Mouse (Mus musculus): ENCODE data around the gene Preb. TPM values are rescaled to one million over a fixed set of nuclear protein-coding genes. Genes with fewer than 3 reads are reported as not detected.

The Preb gene
- polyA plus RNA-seq, 1 experiment = 140 TPM

- H3K27ac ChIP-seq (ENCODE audit: insufficient read depth, low read depth, low read length) = no peak within 1 kb of the TSS
- TF ChIP-seq CTCF (IDR thresholded peaks at IDR 0.05; ENCODE audit: low read depth, low read length) (no peak), POLR2A (IDR thresholded peaks at IDR 0.05; ENCODE audit: borderline replicate concordance, low read depth, low read length) (no peak)
- H3K4me3 ChIP-seq (ENCODE audit: insufficient read depth, low read length) = no peak within 1 kb of the TSS
- peaks cover 7% of the 10 kb centered on the region for H3K4me1 ChIP-seq (ENCODE audit: control insufficient read depth, insufficient read depth, low read length)
Measured at GRCm38 (mm10) chr5:30944956-30945781, 15.0 kb downstream of the Preb start, which contains the start of gene Cgref1. Cgref1 (minus strand) TSS chr5:30945591.

- Histone ChIP-seq H3K27ac (ENCODE audit: insufficient read depth, low read depth, low read length) (no peak overlapping the region), H3K4me3 (ENCODE audit: insufficient read depth, low read length) (no peak overlapping the region), H3K4me1 (ENCODE audit: control insufficient read depth, insufficient read depth, low read length) (peaks cover 3% of the 10 kb centered on the region)
- no peak for TF ChIP-seq POLR2A (IDR thresholded peaks at IDR 0.05; ENCODE audit: borderline replicate concordance, low read depth, low read length)
- TF ChIP-seq CTCF (IDR thresholded peaks at IDR 0.05; ENCODE audit: low read depth, low read length) = no peak
Measured at GRCm38 (mm10) chr5:30944344-30944743, 15.8 kb downstream of the Preb start.

- Histone ChIP-seq H3K27ac (ENCODE audit: insufficient read depth, low read depth, low read length) (no peak overlapping the region), H3K4me3 (ENCODE audit: insufficient read depth, low read length) (no peak overlapping the region), H3K4me1 (ENCODE audit: control insufficient read depth, insufficient read depth, low read length) (no peaks in the 10 kb centered on the region)
- no peak for TF ChIP-seq POLR2A (IDR thresholded peaks at IDR 0.05; ENCODE audit: borderline replicate concordance, low read depth, low read length)
- TF ChIP-seq CTCF (IDR thresholded peaks at IDR 0.05; ENCODE audit: low read depth, low read length) = no peak
Measured at GRCm38 (mm10) chr5:30943004-30943403, 17.2 kb downstream of the Preb start.

GRCm38 (mm10) chr5:30934725-30935461 lies 25.3 kb downstream of the Preb start:
- Histone ChIP-seq H3K4me3 (ENCODE audit: insufficient read depth, low read length) (no peak overlapping the region), H3K4me1 (ENCODE audit: control insufficient read depth, insufficient read depth, low read length) (no peaks in the 10 kb centered on the region), H3K27ac (ENCODE audit: insufficient read depth, low read depth, low read length) (no peak overlapping the region)
- TF ChIP-seq POLR2A (IDR thresholded peaks at IDR 0.05; ENCODE audit: borderline replicate concordance, low read depth, low read length) (no peak), CTCF (IDR thresholded peaks at IDR 0.05; ENCODE audit: low read depth, low read length) (no peak)

- no peak for TF ChIP-seq POLR2A (IDR thresholded peaks at IDR 0.05; ENCODE audit: borderline replicate concordance, low read depth, low read length)
- TF ChIP-seq CTCF (IDR thresholded peaks at IDR 0.05; ENCODE audit: low read depth, low read length) = no peak
- H3K4me1 ChIP-seq (ENCODE audit: control insufficient read depth, insufficient read depth, low read length) = no peaks in the 10 kb centered on the region
- H3K4me3 ChIP-seq (ENCODE audit: insufficient read depth, low read length) = no peak overlapping the region
- H3K27ac ChIP-seq (ENCODE audit: insufficient read depth, low read depth, low read length) = no peak overlapping the region
Measured at GRCm38 (mm10) chr5:30933705-30934104, 26.5 kb downstream of the Preb start.

- TF ChIP-seq POLR2A (IDR thresholded peaks at IDR 0.05; ENCODE audit: borderline replicate concordance, low read depth, low read length) = no peak
- no peak for TF ChIP-seq CTCF (IDR thresholded peaks at IDR 0.05; ENCODE audit: low read depth, low read length)
- no peak overlapping the region for H3K4me3 ChIP-seq (ENCODE audit: insufficient read depth, low read length)
- H3K4me1 ChIP-seq (ENCODE audit: control insufficient read depth, insufficient read depth, low read length) = 0 out of 2 replicates have a peak, but pooled peaks cover 2% of the 10 kb centered on the region
- H3K27ac ChIP-seq (ENCODE audit: insufficient read depth, low read depth, low read length) = no peak overlapping the region
Measured at GRCm38 (mm10) chr5:30931378-30931777, 28.8 kb downstream of the Preb start.

- TF ChIP-seq POLR2A (IDR thresholded peaks at IDR 0.05; ENCODE audit: borderline replicate concordance, low read depth, low read length) (no peak), CTCF (IDR thresholded peaks at IDR 0.05; ENCODE audit: low read depth, low read length) (no peak)
- Histone ChIP-seq H3K4me3 (ENCODE audit: insufficient read depth, low read length) (no peak overlapping the region), H3K27ac (ENCODE audit: insufficient read depth, low read depth, low read length) (no peak overlapping the region), H3K4me1 (ENCODE audit: control insufficient read depth, insufficient read depth, low read length) (0 out of 2 replicates have a peak, but pooled peaks cover 2% of the 10 kb centered on the region)
Measured at GRCm38 (mm10) chr5:30930846-30931245, 29.3 kb downstream of the Preb start.

GRCm38 (mm10) chr5:30930121-30930520 lies 30.0 kb downstream of the Preb start:
- TF ChIP-seq CTCF (IDR thresholded peaks at IDR 0.05; ENCODE audit: low read depth, low read length) (no peak), POLR2A (IDR thresholded peaks at IDR 0.05; ENCODE audit: borderline replicate concordance, low read depth, low read length) (no peak)
- Histone ChIP-seq H3K4me1 (ENCODE audit: control insufficient read depth, insufficient read depth, low read length) (0 out of 2 replicates have a peak, but pooled peaks cover 2% of the 10 kb centered on the region), H3K27ac (ENCODE audit: insufficient read depth, low read depth, low read length) (no peak overlapping the region), H3K4me3 (ENCODE audit: insufficient read depth, low read length) (no peak overlapping the region)

- Histone ChIP-seq H3K4me1 (ENCODE audit: control insufficient read depth, insufficient read depth, low read length) (peaks cover 7% of the 10 kb centered on the region), H3K27ac (ENCODE audit: insufficient read depth, low read depth, low read length) (no peak overlapping the region), H3K4me3 (ENCODE audit: insufficient read depth, low read length) (no peak overlapping the region)
- TF ChIP-seq CTCF (IDR thresholded peaks at IDR 0.05; ENCODE audit: low read depth, low read length) (no peak), POLR2A (IDR thresholded peaks at IDR 0.05; ENCODE audit: borderline replicate concordance, low read depth, low read length) (no peak)
Measured at GRCm38 (mm10) chr5:30927945-30928529, 32.1 kb downstream of the Preb start.

Data from bone marrow macrophage, adult 2 months (primary cell).